Mouse (Mus musculus): ENCODE results near the gene Arhgef19.

Gene Arhgef19

GRCm38 (mm10) chr4:141284486-141284885, 45.2 kb downstream of the Arhgef19 start:
- no peak for DNase-seq (ENCODE audit: low spot score)

DNA sequence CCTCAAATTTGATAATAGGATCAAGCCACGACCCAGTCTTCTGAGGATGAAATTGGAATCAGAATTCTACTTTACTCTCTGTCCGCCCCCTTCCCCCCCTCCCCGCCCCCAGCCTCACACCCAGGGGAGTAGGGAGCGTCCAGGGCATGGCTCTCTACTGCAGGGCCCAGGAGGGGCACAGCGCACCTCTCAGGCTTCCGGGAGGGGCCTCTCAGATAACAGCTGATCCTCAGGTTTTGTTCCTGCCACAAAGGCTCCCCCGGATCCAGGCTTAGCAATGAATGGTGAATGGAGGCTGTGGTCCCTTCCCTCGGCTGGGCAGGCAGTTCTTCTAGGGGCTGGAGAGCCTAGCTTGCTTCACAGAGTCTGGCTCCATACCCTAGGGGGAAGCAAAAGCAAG, 45.8 kb downstream of the Arhgef19 start:
- DNase-seq (ENCODE audit: low spot score): no peak

DNA sequence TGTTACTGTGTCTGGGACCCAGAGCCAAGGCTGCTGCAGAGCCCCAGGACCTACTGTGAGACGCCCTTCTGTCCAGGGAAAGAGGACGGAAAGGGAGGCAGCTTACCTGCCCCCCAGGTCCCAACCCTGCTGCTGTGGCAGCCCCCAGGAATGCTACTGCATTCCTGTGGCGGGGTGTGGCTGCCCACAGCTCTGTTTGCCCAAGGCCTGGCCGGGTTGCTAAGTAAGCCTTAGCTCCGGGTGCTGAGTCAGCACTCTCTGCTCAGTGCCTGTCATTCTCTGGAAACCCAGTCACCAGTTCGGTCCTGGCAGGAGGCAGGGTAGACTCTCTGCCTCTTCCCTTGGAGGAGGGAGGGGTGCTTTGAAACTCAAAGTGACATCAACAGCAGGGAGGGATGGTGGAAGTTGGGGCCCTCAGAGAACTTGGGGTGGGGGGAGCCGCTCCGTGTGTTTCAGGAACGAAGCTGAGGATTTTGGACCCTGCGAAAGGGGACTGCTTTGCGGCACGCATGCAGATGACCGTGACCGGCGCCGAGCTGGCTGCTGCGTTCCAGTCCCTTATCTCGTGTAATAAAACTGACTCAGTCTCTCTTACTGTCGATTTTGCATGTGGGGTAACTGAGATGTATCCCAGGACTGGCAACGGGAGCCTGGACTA, 47.7 kb downstream of the Arhgef19 start:
- DNase-seq (ENCODE audit: low spot score): no peak

GRCm38 (mm10) chr4:141287518-141288004, 48.3 kb downstream of the Arhgef19 start:
- DNase-seq (ENCODE audit: low spot score): no peak

DNA sequence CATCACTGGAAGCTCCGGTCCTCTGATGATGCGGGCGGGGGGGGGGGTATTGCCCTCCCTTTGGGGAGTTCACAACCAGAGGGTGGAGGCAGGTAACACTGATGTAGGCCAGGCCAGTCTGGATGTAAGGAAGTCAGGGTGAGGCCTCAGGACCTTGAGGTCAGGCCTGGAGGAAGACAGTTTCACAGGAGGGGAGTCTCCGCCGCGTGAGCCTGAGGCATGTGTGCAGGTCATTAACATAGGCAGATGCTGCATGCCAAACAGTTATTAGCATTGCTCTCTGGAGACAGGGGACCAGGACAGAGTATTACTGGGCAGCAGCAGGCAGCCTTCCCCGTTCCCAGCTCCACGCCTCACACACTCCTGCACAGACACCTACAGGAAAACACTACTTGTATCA, 48.9 kb downstream of the Arhgef19 start:
- no peak for DNase-seq (ENCODE audit: low spot score)

DNA sequence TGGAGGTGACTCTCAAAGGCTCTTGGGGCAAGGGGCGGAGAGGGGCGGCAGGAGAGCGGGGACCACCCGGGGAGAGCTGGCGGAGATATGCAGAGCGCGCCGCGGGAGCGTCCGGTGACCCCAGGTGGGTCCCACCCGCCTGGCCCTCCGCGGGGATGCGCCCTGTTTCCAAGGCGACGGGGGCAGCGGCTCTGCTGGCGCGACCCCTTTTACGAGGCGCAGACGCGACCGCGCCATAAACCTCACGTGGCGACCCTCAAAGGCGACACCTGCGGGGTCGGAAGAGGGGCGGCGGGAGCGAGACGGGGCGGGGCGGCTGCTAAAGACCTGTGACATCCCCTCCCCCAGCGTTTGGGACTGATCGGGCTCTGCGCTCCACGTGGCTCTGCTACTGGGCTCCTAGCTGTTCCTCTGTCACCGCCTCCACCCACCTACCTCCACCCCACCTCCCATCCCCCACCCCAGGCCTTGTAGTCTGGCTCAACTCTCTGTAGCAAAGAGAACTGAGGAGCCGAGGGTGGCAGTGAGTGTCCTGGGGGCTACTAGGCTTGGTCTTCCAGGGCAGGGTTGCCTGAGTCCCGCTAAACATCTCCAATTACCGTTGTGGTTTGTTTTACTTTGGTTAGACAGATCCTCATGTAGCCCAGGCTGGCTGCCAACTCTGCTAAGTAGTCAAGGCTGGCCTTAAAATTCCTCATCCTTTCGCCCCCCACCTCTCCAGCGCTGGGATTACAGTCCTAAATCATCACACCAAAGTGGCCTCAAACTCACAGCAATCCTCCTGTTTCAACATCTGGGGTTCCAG, 52.5 kb downstream of the Arhgef19 start:
- no peak for DNase-seq (ENCODE audit: low spot score)

DNA sequence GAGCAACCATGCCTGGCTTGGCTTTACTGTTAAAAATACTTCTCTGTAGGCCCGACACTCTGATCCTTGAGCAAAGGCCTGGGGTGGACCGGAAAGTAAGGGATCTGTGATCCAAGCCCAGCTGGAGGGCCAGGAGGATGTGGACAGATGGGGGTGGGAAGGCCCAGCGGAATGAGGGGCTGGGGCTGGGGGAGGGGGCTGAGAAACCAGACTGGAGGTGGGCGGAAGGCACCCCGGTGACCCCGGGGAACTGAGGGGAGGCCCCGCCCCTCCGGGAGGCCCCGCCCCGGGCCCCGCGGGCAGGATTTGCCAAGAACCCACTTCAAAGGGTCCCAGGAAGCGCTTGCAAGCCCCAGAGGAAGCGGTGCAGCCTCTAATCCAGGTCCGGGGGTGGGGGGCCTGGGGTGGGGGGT, 56.5 kb downstream of the Arhgef19 start:
- no peak for DNase-seq (ENCODE audit: low spot score)

GRCm38 (mm10) chr4:141297934-141298333, 58.6 kb downstream of the Arhgef19 start:
- no peak for DNase-seq (ENCODE audit: low spot score)

GRCm38 (mm10) chr4:141299356-141299755, 60.1 kb downstream of the Arhgef19 start:
- DNase-seq (ENCODE audit: low spot score): no peak

DNA sequence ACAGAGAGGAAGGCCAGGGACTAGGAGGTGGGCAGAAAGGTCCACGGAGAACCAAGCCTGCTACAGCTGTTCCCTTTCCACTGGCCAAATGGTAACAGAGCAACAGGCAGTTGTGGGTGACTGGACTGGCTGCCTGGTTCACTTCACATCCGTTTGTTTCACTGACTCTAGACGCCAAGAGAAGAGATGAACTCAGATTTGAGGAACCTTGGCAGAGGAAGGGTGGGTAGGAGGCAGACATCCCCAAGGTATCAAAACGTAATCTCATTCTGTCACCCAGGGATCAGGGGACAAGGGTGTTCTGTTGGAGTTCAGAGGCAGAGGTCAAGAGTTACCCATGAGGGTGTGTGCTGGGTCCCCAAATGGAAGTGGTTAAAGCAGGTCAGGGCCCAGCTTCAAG, 60.9 kb downstream of the Arhgef19 start:
- DNase-seq (ENCODE audit: low spot score): no peak

GRCm38 (mm10) chr4:141301116-141301553, 61.8 kb downstream of the Arhgef19 start, which contains the start of gene Epha2:
Epha2 (plus strand) TSS chr4:141301240.
- no peak for DNase-seq (ENCODE audit: low spot score)

DNA sequence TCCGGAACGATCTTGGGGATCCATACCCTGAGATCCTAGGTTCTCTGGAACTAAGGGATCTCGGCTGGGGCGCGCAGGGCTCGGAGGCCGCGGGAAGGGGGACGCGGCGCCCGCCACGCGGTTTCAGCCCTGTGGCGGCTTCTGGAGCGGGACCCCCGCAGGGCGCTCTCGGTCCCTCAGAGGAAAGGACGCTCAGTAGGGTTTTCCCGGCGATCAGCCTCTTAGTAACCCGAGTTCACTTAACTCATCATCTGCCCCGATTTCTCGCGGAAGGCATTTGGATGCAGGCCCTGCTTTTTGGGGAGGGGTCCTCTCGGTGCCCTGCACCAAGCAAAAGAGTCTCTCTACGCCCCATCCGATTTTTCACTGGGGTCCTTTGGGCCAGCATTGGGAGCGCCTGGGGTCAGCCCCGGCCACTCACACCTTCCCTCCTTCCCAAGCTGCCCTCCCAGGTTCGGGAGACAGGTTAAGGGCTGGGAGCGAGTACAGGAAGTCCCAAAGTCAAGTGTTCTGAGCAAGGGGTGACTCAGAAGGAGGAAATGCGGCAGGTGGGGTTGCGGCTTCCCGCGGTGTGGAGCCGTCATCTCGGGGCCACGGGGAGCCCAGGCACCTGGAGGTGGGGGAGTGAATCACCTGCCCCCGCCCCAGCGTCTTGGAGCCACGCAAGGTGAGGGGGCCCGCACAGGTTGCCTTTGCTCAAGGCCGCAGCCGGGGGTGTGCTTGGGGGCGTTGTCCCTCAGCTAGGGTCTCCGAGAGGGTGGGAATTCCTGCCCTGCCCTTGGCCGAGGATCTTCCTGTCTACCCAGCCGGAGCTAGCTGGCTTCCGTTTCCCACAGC, 62.5 kb downstream of the Arhgef19 start:
- DNase-seq (ENCODE audit: low spot score): no peak

- DNase-seq (ENCODE audit: low spot score): no peak
Observed at GRCm38 (mm10) chr4:141302428-141303401, 63.4 kb downstream of the Arhgef19 start.

- no peak for DNase-seq (ENCODE audit: low spot score)
Observed at GRCm38 (mm10) chr4:141303402-141304222, 64.3 kb downstream of the Arhgef19 start.

- DNase-seq (ENCODE audit: low spot score): no peak
Observed at GRCm38 (mm10) chr4:141304223-141304611, 64.9 kb downstream of the Arhgef19 start.

DNA sequence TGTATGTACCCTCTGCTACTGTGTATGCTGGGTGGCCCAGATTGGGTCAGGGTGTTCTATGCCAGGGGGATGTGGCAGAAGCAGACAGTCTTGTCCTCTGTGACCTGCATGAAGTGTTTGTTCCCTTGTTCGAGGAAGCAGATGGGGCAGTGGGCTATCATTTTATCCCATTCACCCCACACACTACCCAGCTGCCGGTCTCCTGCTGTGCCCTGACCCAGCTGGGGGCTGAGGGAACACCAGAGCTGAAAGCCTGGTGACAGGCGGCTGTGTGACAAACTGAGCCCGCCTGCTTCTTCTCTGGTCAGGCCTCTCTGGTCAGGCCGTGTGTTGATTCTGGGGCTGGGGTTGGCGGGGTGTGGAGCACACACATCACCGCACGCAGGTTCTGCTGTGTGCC, 66.8 kb downstream of the Arhgef19 start:
- DNase-seq (ENCODE audit: low spot score): no peak

All from spleen, adult 12 weeks (tissue).